Mouse (Mus musculus) liver, adult 2 months (tissue): Measurements from ENCODE around the gene Tcf20. TPM values are rescaled to one million over a fixed set of nuclear protein-coding genes. Genes with fewer than 3 reads are reported as not detected.

Experiments used
- DNase-seq: peaks from one replicate; pipeline ENCODE4 v3.0.0-alpha.2; 2011; ENCODE audit warnings: low read depth, low spot score; ENCODE audit errors: extremely low read depth
- H3K27ac ChIP-seq: fragments of 200-500 bp; replicated peaks from 2 replicates; pipeline ENCODE4 v1.5.1; 2012; ENCODE audit warnings: low read depth, mild to moderate bottlenecking, control low read depth, inconsistent platforms, low read length; ENCODE audit not compliant: insufficient read depth
- H3K27me3 ChIP-seq: fragments of 200-500 bp; 2 replicates; pipeline ENCODE4 v1.6.1; 2012; ENCODE audit warnings: mild to moderate bottlenecking, moderate library complexity, low read length, inconsistent platforms; ENCODE audit not compliant: control insufficient read depth, insufficient read depth
- H3K36me3 ChIP-seq: fragments of 200-500 bp; 2 replicates; pipeline ENCODE4 v1.6.1; 2012; ENCODE audit warnings: low read length, inconsistent platforms; ENCODE audit not compliant: control insufficient read depth, insufficient read depth
- H3K4me1 ChIP-seq: fragments of 200-500 bp; 2 replicates; pipeline ENCODE4 v1.6.1; 2011; ENCODE audit warnings: low read length; ENCODE audit not compliant: control insufficient read depth, insufficient read depth
- H3K4me3 ChIP-seq: fragments of 200-500 bp; 2 replicates; pipeline ENCODE4 v1.5.1; 2011; ENCODE audit warnings: low read depth, mild to moderate bottlenecking, control low read depth, low read length, moderate library complexity; ENCODE audit not compliant: insufficient read depth
- H3K79me2 ChIP-seq: fragments of 200-500 bp; 2 replicates; pipeline ENCODE4 v1.6.1; 2012; ENCODE audit warnings: inconsistent platforms, mild to moderate bottlenecking, low read length, moderate library complexity; ENCODE audit not compliant: control insufficient read depth, insufficient read depth
- H3K9ac ChIP-seq: fragments of 200-500 bp; 2 replicates; pipeline ENCODE4 v1.6.1; 2012; ENCODE audit warnings: low read depth, mild to moderate bottlenecking, control low read depth, inconsistent platforms, low read length
- CTCF ChIP-seq: fragments of 200-500 bp; IDR thresholded peaks from 2 replicates; pipeline ENCODE4 v1.5.1; 2011; ENCODE audit warnings: low read depth, low read length, control low read depth
- POLR2A ChIP-seq: fragments of 200-500 bp; IDR thresholded peaks from 2 replicates; pipeline ENCODE4 v1.6.1; 2011; ENCODE audit warnings: low read length, control low read depth; ENCODE audit not compliant: insufficient read depth; ENCODE audit errors: extremely low read depth
- WGBS: fragments of 180-500 bp; shearing (Covaris S2); methylation state at CpG from one replicate; pipeline ENCODE4 v1.1.7; 2018; 5-methylcytosine and 5-hydroxymethylcytosine counted together
- polyA plus RNA-seq: library from polyadenylated mRNA; depleted of rRNA; stranded (reverse); fragments of >200 nt; gene quantifications from 2 replicates; pipeline ENCODE4 v1.2.3, GENCODE M21; 2012
- total RNA-seq: library from RNA; depleted of rRNA; stranded (reverse); fragments of >200 nt; gene quantifications from 2 replicates; pipeline ENCODE4 v1.2.3, GENCODE M21; 2014

Tcf20 gene
- total and polyA plus RNA-seq, 2 experiments = 8.7 to 22.6 TPM

- H3K36me3 ChIP-seq = no peaks in the 10 kb centered on the region
- H3K4me1 ChIP-seq = no peaks in the 10 kb centered on the region
- H3K9ac ChIP-seq = no peak overlapping the region
- TF ChIP-seq CTCF (no peak), POLR2A (no peak)
- H3K27me3 ChIP-seq = no peaks in the 10 kb centered on the region
- WGBS = 67% methylated on average over 15 of the region's 15 CpGs
- H3K4me3 ChIP-seq = no peak overlapping the region
- no peak overlapping the region for H3K27ac ChIP-seq
- no peak for DNase-seq
- no peaks in the 10 kb centered on the region for H3K79me2 ChIP-seq
Measured at GRCm38 (mm10) chr15:83010990-83011664, 23.5 kb upstream of the Tcf20 start.

GRCm38 (mm10) chr15:83010423-83010822, 22.8 kb upstream of the Tcf20 start:
- H3K79me2 ChIP-seq = no peaks in the 10 kb centered on the region
- WGBS = 63% methylated on average over 8 of the region's 8 CpGs
- H3K27ac ChIP-seq = no peak overlapping the region
- H3K4me3 ChIP-seq = no peak overlapping the region
- H3K4me1 ChIP-seq = no peaks in the 10 kb centered on the region
- H3K36me3 ChIP-seq = no peaks in the 10 kb centered on the region
- no peak overlapping the region for H3K9ac ChIP-seq
- DNase-seq = no peak
- no peak for TF ChIP-seq POLR2A
- no peak for TF ChIP-seq CTCF
- H3K27me3 ChIP-seq = no peaks in the 10 kb centered on the region

- Histone ChIP-seq H3K4me3 (no peak overlapping the region), H3K36me3 (no peaks in the 10 kb centered on the region), H3K79me2 (no peaks in the 10 kb centered on the region), H3K9ac (no peak overlapping the region), H3K27me3 (no peaks in the 10 kb centered on the region), H3K27ac (no peak overlapping the region), H3K4me1 (no peaks in the 10 kb centered on the region)
- no peak for TF ChIP-seq POLR2A
- TF ChIP-seq CTCF = no peak
- DNase-seq = peak; percentile 37
- WGBS = 80% methylated on average over 6 of the region's 6 CpGs
Measured at GRCm38 (mm10) chr15:83009532-83009931, 21.9 kb upstream of the Tcf20 start.

DNA sequence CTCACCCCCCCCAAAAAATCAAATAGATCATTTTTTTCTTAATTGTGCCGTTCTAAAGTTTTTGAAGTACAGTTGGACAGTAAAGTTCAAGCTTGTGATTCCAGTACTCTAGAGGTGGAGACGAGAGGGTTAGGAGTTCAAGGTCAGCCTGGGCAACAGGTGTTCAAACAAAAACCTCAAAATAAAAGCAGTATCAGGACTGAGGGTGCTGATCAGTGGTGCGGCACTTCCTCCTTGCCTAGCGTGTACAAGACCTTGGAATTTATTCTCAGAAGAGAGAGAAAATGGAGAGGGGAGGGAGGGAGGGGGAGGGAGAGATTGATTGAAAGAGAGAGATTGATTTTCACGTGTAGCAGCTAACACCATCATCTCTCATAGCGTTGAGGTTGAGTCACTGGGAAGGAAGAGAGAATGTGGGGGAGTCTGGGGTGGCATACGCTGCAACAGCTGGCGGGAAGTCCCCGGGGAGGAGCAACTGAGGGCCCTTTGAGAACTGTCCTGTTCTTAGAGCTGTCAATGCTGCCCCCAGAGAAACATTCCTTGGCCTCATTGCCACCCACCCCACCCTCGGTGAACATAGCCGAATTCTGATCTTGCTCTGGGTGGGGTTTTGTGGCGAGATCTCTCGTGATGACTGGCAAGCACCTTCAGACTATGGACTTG, 21.2 kb upstream of the Tcf20 start:
- TF ChIP-seq POLR2A (no peak), CTCF (no peak)
- 60% methylated on average over 13 of the region's 13 CpGs for WGBS
- no peak overlapping the region for H3K27ac ChIP-seq
- H3K36me3 ChIP-seq = no peaks in the 10 kb centered on the region
- H3K4me3 ChIP-seq = no peak overlapping the region
- no peaks in the 10 kb centered on the region for H3K79me2 ChIP-seq
- no peak overlapping the region for H3K9ac ChIP-seq
- H3K27me3 ChIP-seq = no peaks in the 10 kb centered on the region
- peak; percentile 15 for DNase-seq
- no peaks in the 10 kb centered on the region for H3K4me1 ChIP-seq

DNA sequence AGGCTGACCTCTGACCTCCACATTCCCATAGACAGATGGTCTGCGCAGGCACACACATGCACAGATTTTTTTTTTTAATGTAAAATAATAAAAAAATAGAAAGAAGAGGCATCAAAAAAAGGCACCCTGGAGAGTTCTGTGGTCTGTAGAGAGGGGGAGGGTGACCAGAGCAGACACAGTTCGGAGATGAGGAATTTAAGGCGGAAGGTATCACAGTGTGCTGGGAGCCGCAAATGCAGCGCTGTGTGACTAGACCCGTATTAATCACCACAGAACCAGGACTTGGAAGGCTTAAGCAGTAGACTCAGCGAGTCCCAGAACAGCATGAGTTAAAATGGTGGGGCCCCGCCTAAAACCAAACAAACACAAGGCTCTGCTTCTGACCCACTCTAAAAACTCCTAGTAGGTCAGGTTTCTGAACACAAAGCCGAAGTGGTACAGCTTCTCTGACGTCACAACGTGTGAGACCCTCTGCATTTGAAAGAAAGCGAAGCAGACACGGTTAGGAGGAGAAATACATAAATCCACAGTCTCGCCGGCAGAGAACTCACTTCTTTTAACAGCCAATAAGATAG, 19.8 kb upstream of the Tcf20 start:
- WGBS = 34% methylated on average over 15 of the region's 15 CpGs
- no peaks in the 10 kb centered on the region for H3K27me3 ChIP-seq
- no peak for TF ChIP-seq CTCF
- TF ChIP-seq POLR2A = no peak
- H3K79me2 ChIP-seq = no peaks in the 10 kb centered on the region
- H3K36me3 ChIP-seq = no peaks in the 10 kb centered on the region
- H3K4me3 ChIP-seq = no peak overlapping the region
- no peak for DNase-seq
- no peak overlapping the region for H3K9ac ChIP-seq
- H3K27ac ChIP-seq = no peak overlapping the region
- H3K4me1 ChIP-seq = no peaks in the 10 kb centered on the region
